Mouse (Mus musculus) limb, embryonic 10.5 days (tissue): Measurements from ENCODE around the gene Kremen2. TPM values are rescaled to one million over a fixed set of nuclear protein-coding genes. Genes with fewer than 3 reads are reported as not detected.
A peak's percentile ranks its signal among the peaks of the same experiment; 100 is the strongest.
"Not testable (repeated sequence)": the region's sequence is repeated elsewhere in the genome, so short reads cannot be mapped to it uniquely, and the experiment has no call there.

ENCODE experiments used
- DNase-seq: peaks from one replicate; pipeline ENCODE4 v3.0.0-alpha.2; 2017; ENCODE audit warnings: low spot score
- H3K27ac ChIP-seq: fragments of 300-500 bp; sonication (generic); 2 replicates; pipeline ENCODE4 v1.5.1; 2016; ENCODE audit warnings: mild to moderate bottlenecking
- H3K27me3 ChIP-seq: fragments of 300-500 bp; sonication (generic); 2 replicates; pipeline ENCODE4 v1.6.1; 2016; ENCODE audit warnings: low read depth, mild to moderate bottlenecking; ENCODE audit not compliant: poor library complexity, severe bottlenecking
- H3K36me3 ChIP-seq: fragments of 300-500 bp; sonication (generic); 2 replicates; pipeline ENCODE4 v1.6.1; 2016; ENCODE audit warnings: mild to moderate bottlenecking, moderate library complexity
- H3K4me1 ChIP-seq: fragments of 300-500 bp; sonication (generic); 2 replicates; pipeline ENCODE4 v1.6.1; 2016
- H3K4me3 ChIP-seq: fragments of 300-500 bp; sonication (generic); 2 replicates; pipeline ENCODE4 v1.5.1; 2016; ENCODE audit warnings: mild to moderate bottlenecking, moderate library complexity
- H3K9me3 ChIP-seq: fragments of 300-500 bp; sonication (generic); replicated peaks from 2 replicates; pipeline ENCODE4 v1.6.1; 2016; ENCODE audit warnings: mild to moderate bottlenecking
- WGBS: fragments of 180-500 bp; shearing (Covaris S2); methylation state at CpG from one replicate; pipeline ENCODE4 v1.1.7; 2016; 5-methylcytosine and 5-hydroxymethylcytosine counted together
- polyA plus RNA-seq: library from polyadenylated mRNA; unstranded; fragments of >200 nt; fragmentation: Nextera tagmentation; extraction: Ambion mirVana; gene quantifications from 2 replicates; pipeline ENCODE4 v1.2.1, GENCODE M21; 2016

The Kremen2 gene
- polyA plus RNA-seq, 1 experiment from 2014 or later = 19.5 TPM

- DNase-seq = peak; percentile 84
- Histone ChIP-seq H3K36me3 (peaks cover 12% of the 10 kb centered on the region), H3K4me1 (peaks cover 15% of the 10 kb centered on the region), H3K27me3 (no peaks in the 10 kb centered on the region), H3K27ac (no peak overlapping the region), H3K4me3 (no peak overlapping the region), H3K9me3 (no peaks in the 10 kb centered on the region)
- 7% methylated on average over 12 of the region's 12 CpGs for WGBS
Measured at GRCm38 (mm10) chr17:23774090-23774489, 28.5 kb upstream of the Kremen2 start.

GRCm38 (mm10) chr17:23773676-23774075 lies 28.0 kb upstream of the Kremen2 start:
- Histone ChIP-seq H3K27me3 (no peaks in the 10 kb centered on the region), H3K36me3 (peaks cover 16% of the 10 kb centered on the region), H3K4me3 (no peak overlapping the region), H3K9me3 (no peaks in the 10 kb centered on the region), H3K4me1 (peaks cover 15% of the 10 kb centered on the region), H3K27ac (no peak overlapping the region)
- WGBS = 70% methylated on average over 6 of the region's 6 CpGs
- no peak for DNase-seq

GRCm38 (mm10) chr17:23772219-23772556 lies 26.6 kb upstream of the Kremen2 start:
- not testable (repeated sequence) for H3K27me3 ChIP-seq, H3K9me3 ChIP-seq, DNase-seq, H3K27ac ChIP-seq
- H3K36me3 ChIP-seq = peaks cover 31% of the 10 kb centered on the region
- 80% methylated on average over 2 of the region's 2 CpGs for WGBS
- H3K4me1 ChIP-seq = peaks cover 15% of the 10 kb centered on the region
- peak overlapping the region; percentile 75; the same call in 1 of the 2 replicates for H3K4me3 ChIP-seq

GRCm38 (mm10) chr17:23771284-23772218 lies 25.9 kb upstream of the Kremen2 start, which contains the start of gene Flywch1:
Gene Flywch1 (minus strand): TSS chr17:23771602.
- DNase-seq = peak; percentile 99

GRCm38 (mm10) chr17:23770896-23771283 lies 25.3 kb upstream of the Kremen2 start:
- Histone ChIP-seq H3K27ac (peak overlapping the region; percentile 95), H3K4me3 (peak overlapping the region; percentile 75), H3K4me1 (peaks cover 15% of the 10 kb centered on the region), H3K27me3 (no peaks in the 10 kb centered on the region), H3K36me3 (peaks cover 38% of the 10 kb centered on the region), H3K9me3 (no peaks in the 10 kb centered on the region)
- WGBS = 1% methylated on average over 19 of the region's 19 CpGs
- DNase-seq = no peak

More at GRCm38 (mm10) chr17:23771284-23772218, 25.9 kb upstream of the Kremen2 start, which contains the start of gene Flywch1:
- Histone ChIP-seq H3K4me3 (peak within 1 kb of the TSS; percentile 75), H3K27me3 (no peaks in the 10 kb centered on the region), H3K4me1 (peaks cover 15% of the 10 kb centered on the region), H3K9me3 (no peaks in the 10 kb centered on the region), H3K27ac (peak within 1 kb of the TSS; percentile 95), H3K36me3 (peaks cover 36% of the 10 kb centered on the region)
- 4% methylated on average over 58 of the region's 58 CpGs for WGBS

GRCm38 (mm10) chr17:23770493-23770892 lies 24.9 kb upstream of the Kremen2 start:
- H3K27me3 ChIP-seq = no peaks in the 10 kb centered on the region
- DNase-seq = no peak
- H3K27ac ChIP-seq = peak overlapping the region; percentile 95
- peaks cover 15% of the 10 kb centered on the region for H3K4me1 ChIP-seq
- H3K9me3 ChIP-seq = no peaks in the 10 kb centered on the region
- WGBS = 21% methylated on average over 2 of the region's 2 CpGs
- H3K36me3 ChIP-seq = peaks cover 42% of the 10 kb centered on the region
- peak overlapping the region; percentile 75 for H3K4me3 ChIP-seq

- no peak overlapping the region for H3K27ac ChIP-seq
- no peaks in the 10 kb centered on the region for H3K4me1 ChIP-seq
- no peaks in the 10 kb centered on the region for H3K9me3 ChIP-seq
- 95% methylated on average over 11 of the region's 11 CpGs for WGBS
- no peak for DNase-seq
- H3K36me3 ChIP-seq = peaks cover 91% of the 10 kb centered on the region
- H3K4me3 ChIP-seq = no peak overlapping the region
- H3K27me3 ChIP-seq = no peaks in the 10 kb centered on the region
Measured at GRCm38 (mm10) chr17:23762976-23763375, 17.3 kb upstream of the Kremen2 start.

GRCm38 (mm10) chr17:23761155-23761554 lies 15.5 kb upstream of the Kremen2 start:
- no peak overlapping the region for H3K27ac ChIP-seq
- H3K36me3 ChIP-seq = peaks cover 94% of the 10 kb centered on the region
- no peak for DNase-seq

GRCm38 (mm10) chr17:23760231-23760630 lies 14.6 kb upstream of the Kremen2 start:
- Histone ChIP-seq H3K4me1 (no peaks in the 10 kb centered on the region), H3K27me3 (no peaks in the 10 kb centered on the region), H3K4me3 (no peak overlapping the region), H3K9me3 (no peaks in the 10 kb centered on the region), H3K36me3 (peaks cover 94% of the 10 kb centered on the region), H3K27ac (no peak overlapping the region)
- DNase-seq = no peak
- 94% methylated on average over 9 of the region's 9 CpGs for WGBS

More at GRCm38 (mm10) chr17:23761155-23761554, 15.5 kb upstream of the Kremen2 start:
- Histone ChIP-seq H3K9me3 (no peaks in the 10 kb centered on the region), H3K4me3 (no peak overlapping the region), H3K4me1 (no peaks in the 10 kb centered on the region), H3K27me3 (no peaks in the 10 kb centered on the region)
- WGBS = 98% methylated on average over 3 of the region's 3 CpGs

- Histone ChIP-seq H3K36me3 (peaks cover 100% of the 10 kb centered on the region), H3K27ac (no peak overlapping the region), H3K4me3 (no peak overlapping the region), H3K9me3 (no peaks in the 10 kb centered on the region), H3K4me1 (no peaks in the 10 kb centered on the region), H3K27me3 (no peaks in the 10 kb centered on the region)
- DNase-seq = no peak
- 86% methylated on average over 8 of the region's 8 CpGs for WGBS
Measured at GRCm38 (mm10) chr17:23758801-23759200, 13.2 kb upstream of the Kremen2 start.

- H3K27me3 ChIP-seq = no peaks in the 10 kb centered on the region
- WGBS = 93% methylated on average over 9 of the region's 9 CpGs
- H3K36me3 ChIP-seq = peaks cover 100% of the 10 kb centered on the region
- no peaks in the 10 kb centered on the region for H3K9me3 ChIP-seq
- H3K4me1 ChIP-seq = no peaks in the 10 kb centered on the region
- H3K27ac ChIP-seq = no peak overlapping the region
- no peak overlapping the region for H3K4me3 ChIP-seq
- no peak for DNase-seq
Measured at GRCm38 (mm10) chr17:23757581-23757980, 11.9 kb upstream of the Kremen2 start.

- H3K27ac ChIP-seq = no peak overlapping the region
Measured at GRCm38 (mm10) chr17:23755689-23756088, 10.1 kb upstream of the Kremen2 start.

More at GRCm38 (mm10) chr17:23755689-23756088, 10.1 kb upstream of the Kremen2 start:
- DNase-seq = no peak
- Histone ChIP-seq H3K4me1 (no peaks in the 10 kb centered on the region), H3K9me3 (no peaks in the 10 kb centered on the region), H3K27me3 (no peaks in the 10 kb centered on the region), H3K4me3 (no peak overlapping the region), H3K36me3 (peaks cover 96% of the 10 kb centered on the region)
- WGBS = 96% methylated on average over 13 of the region's 13 CpGs
